Mouse (Mus musculus): ENCODE data around the gene Hspd1.
"Not testable (repeated sequence)": the region's sequence is repeated elsewhere in the genome, so short reads cannot be mapped to it uniquely, and the experiment has no call there.

Gene Hspd1

GRCm38 (mm10) chr1:55087932-55088610 lies at the start of gene Hspd1, which contains the start of gene Hspe1:
Gene Hspd1, minus strand, starts transcription at chr1:55088243.
Gene Hspe1, plus strand, starts transcription at chr1:55088132.
- peak; percentile 99 for DNase-seq (ENCODE audit: low read depth, low spot score)

GRCm38 (mm10) chr1:55135846-55136245 lies 47.8 kb upstream of the Hspd1 start:
- peak; percentile 78 for DNase-seq (ENCODE audit: low read depth, low spot score)

- DNase-seq (ENCODE audit: low read depth, low spot score), result no peak
These were observed 46.3 kb upstream of the Hspd1 start for GRCm38 (mm10) chr1:55134301-55134700.

- no peak for DNase-seq (ENCODE audit: low read depth, low spot score)
These were observed 45.1 kb upstream of the Hspd1 start for GRCm38 (mm10) chr1:55133173-55133572.

GRCm38 (mm10) chr1:55132308-55132707 lies 44.3 kb upstream of the Hspd1 start:
- DNase-seq (ENCODE audit: low read depth, low spot score), result no peak

GRCm38 (mm10) chr1:55131424-55132014 lies 43.5 kb upstream of the Hspd1 start:
- peak; percentile 75 for DNase-seq (ENCODE audit: low read depth, low spot score)

- peak; percentile 94 for DNase-seq (ENCODE audit: low read depth, low spot score)
These were observed 42.9 kb upstream of the Hspd1 start, which contains the start of gene Mob4 for GRCm38 (mm10) chr1:55130943-55131401. Gene Mob4, plus strand, starts transcription at chr1:55131231.

- DNase-seq (ENCODE audit: low read depth, low spot score), result no peak
These were observed 42.3 kb upstream of the Hspd1 start for GRCm38 (mm10) chr1:55130190-55130916.

GRCm38 (mm10) chr1:55129716-55130115 lies 41.7 kb upstream of the Hspd1 start:
- peak; percentile 61 for DNase-seq (ENCODE audit: low read depth, low spot score)

GRCm38 (mm10) chr1:55124136-55124535 lies 36.1 kb upstream of the Hspd1 start:
- not testable (repeated sequence) for DNase-seq (ENCODE audit: low read depth, low spot score)

- DNase-seq (ENCODE audit: low read depth, low spot score), result no peak
These were observed 35.5 kb upstream of the Hspd1 start for GRCm38 (mm10) chr1:55123561-55123960.

GRCm38 (mm10) chr1:55123046-55123445 lies 35.0 kb upstream of the Hspd1 start:
- DNase-seq (ENCODE audit: low read depth, low spot score), result no peak

- DNase-seq (ENCODE audit: low read depth, low spot score), result peak; percentile 51
These were observed 21.2 kb upstream of the Hspd1 start for GRCm38 (mm10) chr1:55109066-55109766.

- DNase-seq (ENCODE audit: low read depth, low spot score), result peak; percentile 99
These were observed 20.4 kb upstream of the Hspd1 start for GRCm38 (mm10) chr1:55108473-55108872.

GRCm38 (mm10) chr1:55107644-55108043 lies 19.6 kb upstream of the Hspd1 start:
- peak; percentile 60 for DNase-seq (ENCODE audit: low read depth, low spot score)

- peak; percentile 74 for DNase-seq (ENCODE audit: low read depth, low spot score)
These were observed 19.0 kb upstream of the Hspd1 start for GRCm38 (mm10) chr1:55106919-55107585.

- no peak for DNase-seq (ENCODE audit: low read depth, low spot score)
These were observed 4.4 kb upstream of the Hspd1 start for GRCm38 (mm10) chr1:55092469-55092868.

- no peak for DNase-seq (ENCODE audit: low read depth, low spot score)
These were observed 4.0 kb upstream of the Hspd1 start for GRCm38 (mm10) chr1:55092056-55092455.

GRCm38 (mm10) chr1:55089498-55090064 lies 1.5 kb upstream of the Hspd1 start:
- DNase-seq (ENCODE audit: low read depth, low spot score), result no peak

- DNase-seq (ENCODE audit: low read depth, low spot score), result no peak
These were observed 811 bp upstream of the Hspd1 start for GRCm38 (mm10) chr1:55088611-55089497.

Measured in ES-CJ7 (cell line).